Mouse (Mus musculus): ENCODE measurements around the gene Gm7995.
"Not testable (repeated sequence)": the region's sequence is repeated elsewhere in the genome, so short reads cannot be mapped to it uniquely, and the experiment has no call there.

The Gm7995 gene

GRCm38 (mm10) chr14:42309910-42310309, at the start of gene Gm7995:
Gene Gm7995, plus strand, starts transcription at chr14:42310210.
- DNase-seq (ENCODE audit: low read depth, low spot score), result not testable (repeated sequence)

- DNase-seq (ENCODE audit: low read depth, low spot score), result not testable (repeated sequence)
These were observed 12.8 kb upstream of the Gm7995 start, which contains the start of gene Gm9611 for GRCm38 (mm10) chr14:42297258-42297657. Gene Gm9611, minus strand, starts transcription at chr14:42297358.
